Mouse (Mus musculus): Measurements from ENCODE around the gene Chdh. TPM values are rescaled to one million over a fixed set of nuclear protein-coding genes. Genes with fewer than 3 reads are reported as not detected.

Gene Chdh
- total RNA-seq, 2 experiments from 2014 or later = 0.35 to 0.41 TPM

- DNase-seq = no peak
These were observed 56.0 kb downstream of the Chdh start for GRCm38 (mm10) chr14:30064864-30065263.

GRCm38 (mm10) chr14:30066752-30067151 lies 57.9 kb downstream of the Chdh start:
- no peak for DNase-seq

- no peak for DNase-seq
These were observed 59.7 kb downstream of the Chdh start for GRCm38 (mm10) chr14:30068566-30068965.

GRCm38 (mm10) chr14:30075268-30075887 lies 66.6 kb downstream of the Chdh start:
- no peak for DNase-seq

GRCm38 (mm10) chr14:30078115-30078808 lies 69.4 kb downstream of the Chdh start:
- DNase-seq = no peak

GRCm38 (mm10) chr14:30079729-30080128 lies 70.9 kb downstream of the Chdh start:
- DNase-seq = no peak

Small RNAs within 50 kb of the gene (microRNA-seq; reads per million reads assigned to microRNA genes)
- 0 reads per million in 2 experiments for gene Mir6947

Other genes with a start within 250 kb of the Chdh start
- gene Selenok, start 40.7 kb upstream of the Chdh start, total RNA-seq (2021) = 10 to 100 TPM; 58.3 to 58.5 TPM
- gene Actr8, start 30.7 kb upstream of the Chdh start, total RNA-seq (2021) = 10 to 100 TPM; 29.7 to 34.0 TPM
- under 1 TPM in 1 of 2 experiments, not detected in 1; 0.16 TPM for gene Il17rb, start 127 bp upstream of the Chdh start, total RNA-seq (2021)

Data from gastrocnemius, postnatal 10 days (tissue).